Mouse (Mus musculus) CH12.LX (cell line): ENCODE data around the gene Trmt61a. TPM values are rescaled to one million over a fixed set of nuclear protein-coding genes. Genes with fewer than 3 reads are reported as not detected.

Experiments
- DNase-seq: peaks from one replicate; pipeline ENCODE4 v3.0.0-alpha.2; 2013; ENCODE audit errors: extremely low read depth
- H3K27ac ChIP-seq: 2 replicates; pipeline ENCODE4 v1.5.1; 2012; ENCODE audit warnings: low read depth, mild to moderate bottlenecking, control low read depth, moderate library complexity; ENCODE audit not compliant: insufficient read depth
- H3K27me3 ChIP-seq: replicated peaks from 2 replicates; pipeline ENCODE3; 2012; ENCODE audit warnings: inconsistent platforms
- H3K36me3 ChIP-seq, 2 experiments: replicated peaks in 1 of 2; 2 replicates each; pipeline versions ENCODE3 to v1.6.1; 2012; ENCODE audit warnings: inconsistent platforms in 1 of 2, low read length in 1 of 2, mild to moderate bottlenecking in 1 of 2, mixed read lengths in 1 of 2, moderate library complexity in 1 of 2; ENCODE audit not compliant: control insufficient read depth in 1 of 2, insufficient read depth in 1 of 2
- H3K4me1 ChIP-seq, 2 experiments: 2 replicates each; pipeline ENCODE4 v1.6.1; 2012; ENCODE audit warnings: inconsistent platforms in 1 of 2, moderate library complexity in 1 of 2; ENCODE audit not compliant: insufficient read depth in 2 of 2, control insufficient read depth in 1 of 2
- H3K4me2 ChIP-seq: 2 replicates; pipeline ENCODE4 v1.6.1; 2012; ENCODE audit warnings: low read depth, mild to moderate bottlenecking, control low read depth; ENCODE audit not compliant: poor library complexity, insufficient read depth, severe bottlenecking
- H3K4me3 ChIP-seq, 3 experiments: fragments of 150-350 bp in 1 of 3; sonication (generic) in 1 of 3; replicated peaks in 1 of 3; 2 replicates each; pipeline versions ENCODE3 to v1.5.1; 2011 to 2012; ENCODE audit warnings: low read depth in 2 of 3, low read length in 2 of 3, mild to moderate bottlenecking in 2 of 3, moderate library complexity in 2 of 3, control low read depth in 1 of 3, improper control_type of control experiment in 1 of 3, inconsistent platforms in 1 of 3, mixed read lengths in 1 of 3; ENCODE audit not compliant: poor library complexity in 1 of 3
- H3K79me2 ChIP-seq: replicated peaks from 2 replicates; pipeline ENCODE4 v1.6.1; 2012; ENCODE audit warnings: mild to moderate bottlenecking, moderate library complexity; ENCODE audit not compliant: control insufficient read depth, poor library complexity, insufficient read depth, severe bottlenecking; ENCODE audit errors: extremely low read depth
- H3K9ac ChIP-seq: 2 replicates; pipeline ENCODE4 v1.6.1; 2012; ENCODE audit warnings: low read depth, mild to moderate bottlenecking, control low read depth, moderate library complexity; ENCODE audit not compliant: insufficient read depth
- H3K9me3 ChIP-seq: replicated peaks from 2 replicates; pipeline ENCODE3; 2012; ENCODE audit warnings: low read length, inconsistent platforms, mixed read lengths
- BHLHE40 ChIP-seq: IDR thresholded peaks from 2 replicates; pipeline ENCODE4 v1.6.1; 2011; ENCODE audit warnings: mild to moderate bottlenecking, low read depth, low read length, improper control_type of control experiment
- CHD2 ChIP-seq: IDR thresholded peaks from 2 replicates; pipeline ENCODE4 v1.6.1; 2011; ENCODE audit warnings: low read length, improper control_type of control experiment
- CTCF ChIP-seq, 2 experiments: IDR thresholded peaks in 1 of 2; conservative IDR thresholded peaks in 1 of 2; 2 replicates each; pipeline ENCODE4 v1.5.1; 2011 to 2012; ENCODE audit warnings: low read depth in 2 of 2, low read length in 2 of 2, improper control_type of control experiment in 1 of 2, inconsistent platforms in 1 of 2, mild to moderate bottlenecking in 1 of 2, moderate library complexity in 1 of 2
- ETS1 ChIP-seq: conservative IDR thresholded peaks from 2 replicates; pipeline ENCODE4 v1.6.1; 2012; ENCODE audit warnings: low read depth, mild to moderate bottlenecking, inconsistent platforms, low read length, improper control_type of control experiment, moderate library complexity
- HCFC1 ChIP-seq: IDR thresholded peaks from 2 replicates; pipeline ENCODE4 v1.6.1; 2012; ENCODE audit warnings: low read depth, mild to moderate bottlenecking, inconsistent platforms, low read length, improper control_type of control experiment
- IRF4 ChIP-seq: IDR thresholded peaks from 2 replicates; pipeline ENCODE4 v1.6.1; 2014; ENCODE audit warnings: low read depth, mild to moderate bottlenecking, inconsistent platforms, low read length, improper control_type of control experiment
- JUN ChIP-seq: IDR thresholded peaks from 2 replicates; pipeline ENCODE4 v1.6.1; 2011; ENCODE audit warnings: low read depth, mild to moderate bottlenecking, low read length, improper control_type of control experiment, moderate library complexity; ENCODE audit not compliant: insufficient read depth
- JUND ChIP-seq: conservative IDR thresholded peaks from 2 replicates; pipeline ENCODE4 v1.6.1; 2011; ENCODE audit warnings: low read depth, low read length, improper control_type of control experiment
- MAZ ChIP-seq: IDR thresholded peaks from 2 replicates; pipeline ENCODE4 v1.6.1; 2012; ENCODE audit warnings: low read depth, mild to moderate bottlenecking, inconsistent platforms, low read length, improper control_type of control experiment, moderate library complexity
- MYC ChIP-seq: IDR thresholded peaks from 2 replicates; pipeline ENCODE4 v1.6.1; 2011; ENCODE audit warnings: low read depth, mild to moderate bottlenecking, improper control_type of control experiment, low read length
- NRF1 ChIP-seq: IDR thresholded peaks from 2 replicates; pipeline ENCODE4 v1.6.1; 2014; ENCODE audit warnings: low read depth, mild to moderate bottlenecking, inconsistent platforms, low read length, improper control_type of control experiment, moderate library complexity
- POLR2AphosphoS2 ChIP-seq: IDR thresholded peaks from 2 replicates; pipeline ENCODE4 v1.6.1; 2011; ENCODE audit warnings: low read depth, low read length, improper control_type of control experiment
- RAD21 ChIP-seq: IDR thresholded peaks from 2 replicates; pipeline ENCODE4 v1.6.1; 2011; ENCODE audit warnings: low read depth, mild to moderate bottlenecking, low read length, improper control_type of control experiment, moderate library complexity
- SMC3 ChIP-seq: IDR thresholded peaks from 2 replicates; pipeline ENCODE4 v1.6.1; 2011; ENCODE audit warnings: low read depth, low read length, improper control_type of control experiment
- TBP ChIP-seq: conservative IDR thresholded peaks from 2 replicates; pipeline ENCODE4 v1.6.1; 2011; ENCODE audit warnings: low read depth, low read length, improper control_type of control experiment
- TCF12 ChIP-seq: IDR thresholded peaks from 2 replicates; pipeline ENCODE4 v1.6.1; 2014; ENCODE audit warnings: low read depth, mild to moderate bottlenecking, inconsistent platforms, low read length, improper control_type of control experiment
- UBTF ChIP-seq: IDR thresholded peaks from 2 replicates; pipeline ENCODE4 v1.6.1; 2012; ENCODE audit warnings: low read depth, mild to moderate bottlenecking, inconsistent platforms, low read length, improper control_type of control experiment, moderate library complexity
- USF1 ChIP-seq: IDR thresholded peaks from 2 replicates; pipeline ENCODE4 v1.6.1; 2014; ENCODE audit warnings: low read depth, mild to moderate bottlenecking, inconsistent platforms, low read length, improper control_type of control experiment
- ZC3H11A ChIP-seq: IDR thresholded peaks from 2 replicates; pipeline ENCODE4 v1.6.1; 2012; ENCODE audit warnings: low read depth, mild to moderate bottlenecking, inconsistent platforms, low read length, improper control_type of control experiment
- ZKSCAN1 ChIP-seq: IDR thresholded peaks from 2 replicates; pipeline ENCODE4 v1.6.1; 2012; ENCODE audit warnings: low read depth, inconsistent platforms, low read length, improper control_type of control experiment, borderline replicate concordance
- ZMIZ1 ChIP-seq: IDR thresholded peaks from 2 replicates; pipeline ENCODE4 v1.6.1; 2012; ENCODE audit warnings: low read depth, mild to moderate bottlenecking, inconsistent platforms, low read length, improper control_type of control experiment
- ZNF384 ChIP-seq: IDR thresholded peaks from 2 replicates; pipeline ENCODE4 v1.6.1; 2012; ENCODE audit warnings: low read depth, low read length, improper control_type of control experiment, inconsistent platforms
- dilution Hi-C: fragments of 300-500 bp; cut with MboI; formaldehyde crosslinking; loops from 2 replicates; pipeline ENCODE4 v1.14.3; 2020; ENCODE audit warnings: low sequenced_read_pairs; ENCODE audit not compliant: extremely low pct_unique_long_range_greater_than_20kb, extremely low pct_ligation_motif_present
- in situ Hi-C: fragments of 300-500 bp; cut with MboI; formaldehyde crosslinking; loops from 3 replicates; pipeline ENCODE4 v1.14.3; 2019; ENCODE audit warnings: low sequenced_read_pairs, low pct_ligation_motif_present, low pct_unique_long_range_greater_than_20kb, mixed read lengths
- polyA plus RNA-seq: library from polyadenylated mRNA; unstranded; fragments of >175 nt; gene quantifications from 2 replicates; pipeline ENCODE4 v1.2.1, GENCODE M21; 2012; ENCODE audit warnings: low read depth; ENCODE audit not compliant: insufficient read length
- total RNA-seq, 2 experiments: library from RNA; depleted of rRNA; stranded (reverse); fragments of 300-350 nt in 1 of 2; fragments of >200 nt in 1 of 2; gene quantifications; 2 replicates each; pipeline ENCODE4 v1.2.3; 2012 to 2014

Gene Trmt61a
- total and polyA plus RNA-seq, 3 experiments, result 21.8 to 37.4 (median 34.1) TPM

GRCm38 (mm10) chr12:111694271-111694781 is 16.4 kb downstream of the Trmt61a start:
- H3K27me3 ChIP-seq, result no peaks in the 10 kb centered on the region
- in situ Hi-C loops (no loop called here), dilution Hi-C loops (no loop called here)

GRCm38 (mm10) chr12:111694880-111695804 is 17.2 kb downstream of the Trmt61a start:
- in situ Hi-C loops, result no loop called here
- Histone ChIP-seq H3K36me3 (no peaks in the 10 kb centered on the region), H3K4me3 (no peak overlapping the region), H3K79me2 (no peaks in the 10 kb centered on the region), H3K27me3 (no peaks in the 10 kb centered on the region)
- no peak for DNase-seq
- TF ChIP-seq ZKSCAN1 (no peak), CHD2 (no peak), MAZ (no peak), USF1 (no peak)
- TF ChIP-seq, all 38 proteins: peak for 0
- Histone ChIP-seq H3K9me3 (no peaks in the 10 kb centered on the region), H3K4me2 (no peak overlapping the region), H3K27ac (no peak overlapping the region), H3K4me1 (peaks cover 19 to 61% of the 10 kb centered on the region in 2 experiments), H3K9ac (no peak overlapping the region)
- dilution Hi-C loops, result no loop called here

More at GRCm38 (mm10) chr12:111694271-111694781, 16.4 kb downstream of the Trmt61a start:
- Histone ChIP-seq H3K27ac (no peak overlapping the region), H3K4me2 (no peak overlapping the region), H3K4me1 (peaks cover 16 to 53% of the 10 kb centered on the region in 2 experiments), H3K9ac (no peak overlapping the region), H3K9me3 (no peaks in the 10 kb centered on the region), H3K4me3 (no peak overlapping the region), H3K79me2 (no peaks in the 10 kb centered on the region), H3K36me3 (no peaks in the 10 kb centered on the region)
- DNase-seq, result no peak
- peak; percentile 17; the same call in 1 of the 2 replicates for TF ChIP-seq USF1
- TF ChIP-seq POLR2AphosphoS2, result no peak
- no peak for TF ChIP-seq BHLHE40

GRCm38 (mm10) chr12:111696239-111696638 is 18.3 kb downstream of the Trmt61a start:
- peaks cover 19 to 67% of the 10 kb centered on the region in 2 experiments for H3K4me1 ChIP-seq
- H3K9me3 ChIP-seq, result no peaks in the 10 kb centered on the region
- H3K27me3 ChIP-seq, result no peaks in the 10 kb centered on the region
- peak; percentile 87 for DNase-seq
- no peaks in the 10 kb centered on the region for H3K79me2 ChIP-seq
- H3K4me3 ChIP-seq, result no peak overlapping the region
- H3K9ac ChIP-seq, result no peak overlapping the region
- no peak overlapping the region for H3K27ac ChIP-seq
- H3K4me2 ChIP-seq, result no peak overlapping the region
- in situ Hi-C loops, result no loop called here
- dilution Hi-C loops, result no loop called here
- H3K36me3 ChIP-seq, result no peaks in the 10 kb centered on the region
- TF ChIP-seq ETS1 (no peak), SMC3 (peak; percentile 97), JUND (no peak), HCFC1 (peak; percentile 49; the same call in 1 of the 2 replicates), TBP (no peak), CTCF (conservative IDR thresholded peaks at IDR 0.05 in 1 of 2, IDR thresholded peaks at IDR 0.05 in 1 of 2; ENCODE audit: low read depth in 2 of 2, low read length in 2 of 2) (peak; percentile 72 to 94), NRF1 (peak; percentile 62), TCF12 (peak; percentile 79), MAZ (no peak), JUN (no peak), UBTF (0 out of 2 replicates have a peak, but pooled peaks have one; percentile 29), ZC3H11A (peak; percentile 70), POLR2AphosphoS2 (no peak), MYC (no peak), USF1 (no peak), ZNF384 (peak; percentile 83), ZMIZ1 (no peak), ZKSCAN1 (no peak), IRF4 (no peak; the same call in 1 of the 2 replicates), RAD21 (peak; percentile 95), CHD2 (no peak)
